Mouse (Mus musculus): Measurements from ENCODE around the gene Fam185a.

- no peak for TF ChIP-seq CTCF (IDR thresholded peaks at IDR 0.05)
- no peak for TF ChIP-seq POLR2A (IDR thresholded peaks at IDR 0.05; ENCODE audit: insufficient read depth, low read depth, low read length)
- TF ChIP-seq EP300 (IDR thresholded peaks at IDR 0.05; ENCODE audit: insufficient read depth, low read depth, low read length): no peak
Measured at GRCm38 (mm10) chr5:21513363-21513762, 88.6 kb downstream of the Fam185a start.
